Mouse (Mus musculus): Measurements from ENCODE around the gene Brd3os. TPM values are rescaled to one million over a fixed set of nuclear protein-coding genes. Genes with fewer than 3 reads are reported as not detected.

Gene Brd3os
- polyA plus RNA-seq, 1 experiment from 2014 or later, result 14.4 TPM

DNA sequence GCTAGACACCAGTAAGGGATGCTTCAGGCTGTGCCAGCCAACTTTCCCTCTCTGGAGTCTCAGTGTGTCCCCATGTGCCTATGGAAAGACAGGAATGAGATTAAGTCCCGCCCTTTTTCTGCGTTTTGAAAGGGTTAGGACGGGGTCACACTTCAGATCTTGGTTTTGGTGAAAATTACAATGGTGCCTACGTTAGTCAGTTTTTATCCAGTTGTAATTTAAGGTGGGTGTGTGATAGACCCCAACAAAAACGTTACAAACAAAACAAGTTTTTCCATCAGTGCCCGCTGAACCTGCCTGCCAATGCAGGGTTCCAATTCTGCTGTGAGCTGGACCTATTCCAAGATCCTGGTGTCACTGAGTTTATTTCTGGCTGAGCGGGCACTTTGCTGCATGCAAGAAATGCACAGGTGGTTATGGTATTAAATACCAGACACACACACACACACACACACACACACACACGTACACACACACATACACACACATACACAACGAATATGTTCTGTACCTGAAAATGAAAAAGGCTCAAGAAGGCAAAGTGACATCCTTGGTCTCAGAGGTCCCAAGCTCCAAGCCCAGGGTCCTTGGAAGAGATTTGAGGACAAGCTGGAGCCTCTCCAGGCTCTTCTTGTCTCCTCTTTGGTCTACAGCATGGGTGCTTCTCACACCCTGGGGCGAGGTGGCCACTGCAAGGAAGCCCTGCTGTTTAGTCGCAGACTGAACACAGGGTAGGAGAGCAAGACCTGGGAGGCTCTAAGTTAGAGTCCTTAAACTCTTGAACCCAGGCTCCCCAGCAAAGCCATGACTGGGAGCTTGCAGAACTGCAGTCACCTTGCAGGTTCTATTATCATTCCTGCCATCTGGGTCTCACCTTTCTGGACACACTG, 34.4 kb downstream of the Brd3os start:
- ATAC-seq (replicated peaks; ENCODE audit: low FRiP score) (no peak), DNase-seq (ENCODE audit: low spot score) (no peak)
- Histone ChIP-seq H3K27me3 (ENCODE audit: control insufficient read depth, insufficient read depth, low read length) (no peaks in the 10 kb centered on the region), H3K4me1 (replicated peaks; ENCODE audit: control insufficient read depth, insufficient read depth, low read length) (peaks cover 15% of the 10 kb centered on the region), H3K9ac (ENCODE audit: low read length) (peak overlapping the region; percentile 99), H3K27ac (ENCODE audit: low read depth, low read length) (peak overlapping the region; percentile 84), H3K9me3 (ENCODE audit: control insufficient read depth, low read length) (no peaks in the 10 kb centered on the region), H3K4me3 (ENCODE audit: low read depth, low read length) (peak overlapping the region; percentile 99), H3K4me2 (ENCODE audit: low read depth, low read length, severe bottlenecking) (peak overlapping the region; percentile 79), H3K36me3 (ENCODE audit: control insufficient read depth, insufficient read depth, low read length) (no peaks in the 10 kb centered on the region)
- 34% methylated on average over 11 of the region's 11 CpGs for WGBS

DNA sequence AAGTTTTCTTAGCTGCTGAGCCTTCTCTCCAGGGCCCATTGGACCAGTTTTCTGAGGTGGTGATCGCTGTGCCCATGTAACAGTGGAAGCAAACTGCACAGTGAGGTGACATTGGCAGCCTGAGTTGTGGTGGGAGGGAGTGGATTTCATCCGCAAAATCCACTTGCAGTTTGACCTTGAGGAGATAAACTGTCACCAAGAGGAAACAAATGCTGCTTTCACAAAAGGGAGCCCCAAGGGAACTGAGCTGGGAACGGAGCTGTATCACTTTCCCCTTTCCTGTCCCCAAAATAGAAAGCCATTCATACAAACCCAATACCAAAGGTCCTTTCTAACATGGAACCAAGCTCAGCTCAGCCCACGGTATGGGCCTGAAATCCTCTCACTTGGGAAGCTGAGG, 37.7 kb downstream of the Brd3os start:
- Histone ChIP-seq H3K27ac (ENCODE audit: low read depth, low read length) (no peak overlapping the region), H3K4me2 (ENCODE audit: low read depth, low read length, severe bottlenecking) (no peak overlapping the region), H3K9ac (ENCODE audit: low read length) (no peak overlapping the region), H3K4me1 (replicated peaks; ENCODE audit: control insufficient read depth, insufficient read depth, low read length) (no peaks in the 10 kb centered on the region), H3K36me3 (ENCODE audit: control insufficient read depth, insufficient read depth, low read length) (no peaks in the 10 kb centered on the region), H3K4me3 (ENCODE audit: low read depth, low read length) (no peak overlapping the region), H3K9me3 (ENCODE audit: control insufficient read depth, low read length) (no peaks in the 10 kb centered on the region), H3K27me3 (ENCODE audit: control insufficient read depth, insufficient read depth, low read length) (no peaks in the 10 kb centered on the region)
- no peak for DNase-seq (ENCODE audit: low spot score)
- 72% methylated on average over 4 of the region's 4 CpGs for WGBS
- no peak for ATAC-seq (replicated peaks; ENCODE audit: low FRiP score)

DNA sequence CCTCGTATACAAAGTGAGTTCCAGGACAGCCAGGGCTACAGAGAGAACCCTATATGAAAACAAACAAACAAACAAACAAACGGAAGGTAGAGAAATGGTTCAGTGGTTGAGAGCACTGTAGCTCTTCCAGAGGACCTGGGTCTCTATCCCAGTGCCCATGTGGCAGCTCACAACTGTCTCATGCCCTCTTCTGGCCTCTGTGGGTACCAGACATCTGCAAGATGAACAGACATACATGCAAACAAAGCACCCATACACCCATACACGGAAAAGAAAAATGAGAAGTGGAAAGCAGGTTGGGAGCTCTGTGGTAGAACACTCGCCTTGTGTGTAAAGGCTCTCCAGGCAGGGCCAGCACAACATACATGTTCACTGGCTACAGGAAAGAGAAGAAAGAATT, 38.2 kb downstream of the Brd3os start:
- H3K4me1 ChIP-seq (replicated peaks; ENCODE audit: control insufficient read depth, insufficient read depth, low read length), result no peaks in the 10 kb centered on the region
- ATAC-seq (replicated peaks; ENCODE audit: low FRiP score), result no peak
- H3K4me2 ChIP-seq (ENCODE audit: low read depth, low read length, severe bottlenecking), result no peak overlapping the region
- H3K27me3 ChIP-seq (ENCODE audit: control insufficient read depth, insufficient read depth, low read length), result no peaks in the 10 kb centered on the region
- no peaks in the 10 kb centered on the region for H3K9me3 ChIP-seq (ENCODE audit: control insufficient read depth, low read length)
- no peak overlapping the region for H3K27ac ChIP-seq (ENCODE audit: low read depth, low read length)
- 74% methylated on average over 4 of the region's 4 CpGs for WGBS
- H3K4me3 ChIP-seq (ENCODE audit: low read depth, low read length), result no peak overlapping the region
- no peak overlapping the region for H3K9ac ChIP-seq (ENCODE audit: low read length)
- DNase-seq (ENCODE audit: low spot score), result no peak
- no peaks in the 10 kb centered on the region for H3K36me3 ChIP-seq (ENCODE audit: control insufficient read depth, insufficient read depth, low read length)

DNA sequence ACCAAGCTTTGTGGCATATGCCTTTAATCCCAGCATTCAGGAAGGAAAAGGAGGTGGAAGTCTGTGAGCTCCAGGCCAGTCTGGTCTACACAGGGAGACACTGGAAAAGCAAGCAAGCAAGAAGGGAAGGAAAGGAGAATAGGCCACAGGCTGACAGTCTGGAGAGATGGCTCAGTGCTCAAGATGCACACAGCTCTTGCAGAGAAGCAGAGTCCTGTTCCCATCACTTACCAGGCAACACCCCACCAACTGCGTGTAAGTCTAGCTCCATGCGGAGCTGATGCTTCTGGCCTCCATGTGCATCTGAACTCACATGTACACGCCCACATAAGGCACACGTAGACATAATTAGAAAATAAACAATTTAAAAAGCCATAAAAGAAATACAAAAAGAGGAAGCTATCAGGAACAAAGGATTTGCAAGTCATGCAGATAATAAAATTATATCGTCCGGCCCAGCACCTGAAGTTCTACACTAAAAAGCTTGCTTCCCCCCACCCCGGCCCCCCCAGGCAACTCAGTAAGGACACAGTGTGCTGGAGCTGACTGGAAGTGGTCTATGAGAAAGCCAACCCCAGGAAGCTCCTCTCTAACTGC, 40.2 kb downstream of the Brd3os start:
- WGBS, result 84% methylated on average over 7 of the region's 7 CpGs
- ATAC-seq (replicated peaks; ENCODE audit: low FRiP score) (no peak), DNase-seq (ENCODE audit: low spot score) (no peak)
- Histone ChIP-seq H3K4me3 (ENCODE audit: low read depth, low read length) (no peak overlapping the region), H3K4me1 (replicated peaks; ENCODE audit: control insufficient read depth, insufficient read depth, low read length) (no peaks in the 10 kb centered on the region), H3K9ac (ENCODE audit: low read length) (no peak overlapping the region), H3K27me3 (ENCODE audit: control insufficient read depth, insufficient read depth, low read length) (no peaks in the 10 kb centered on the region), H3K4me2 (ENCODE audit: low read depth, low read length, severe bottlenecking) (no peak overlapping the region), H3K9me3 (ENCODE audit: control insufficient read depth, low read length) (no peaks in the 10 kb centered on the region), H3K36me3 (ENCODE audit: control insufficient read depth, insufficient read depth, low read length) (no peaks in the 10 kb centered on the region), H3K27ac (ENCODE audit: low read depth, low read length) (no peak overlapping the region)

DNA sequence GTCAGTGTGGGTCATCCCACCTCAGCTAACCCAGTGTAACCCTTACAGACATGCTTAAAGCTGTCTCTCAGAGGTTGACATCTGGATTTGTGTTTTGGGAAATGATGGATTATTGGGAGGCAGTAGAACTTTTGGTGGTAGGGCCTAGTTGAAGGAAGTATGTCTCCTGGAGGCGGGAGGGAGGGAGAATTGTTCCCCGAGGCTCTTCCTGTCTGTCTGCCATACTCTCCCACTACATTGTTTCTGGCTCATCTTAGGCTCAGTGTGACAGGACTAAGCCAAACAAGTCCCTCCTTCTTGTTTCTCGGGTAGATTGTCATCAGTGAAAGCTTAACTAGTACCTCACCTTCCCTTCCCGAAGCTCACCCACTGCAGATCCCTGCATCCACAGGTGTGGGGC, 44.6 kb downstream of the Brd3os start:
- H3K4me1 ChIP-seq (replicated peaks; ENCODE audit: control insufficient read depth, insufficient read depth, low read length), result no peaks in the 10 kb centered on the region
- H3K27ac ChIP-seq (ENCODE audit: low read depth, low read length), result no peak overlapping the region
- DNase-seq (ENCODE audit: low spot score) (no peak), ATAC-seq (replicated peaks; ENCODE audit: low FRiP score) (no peak)
- no peaks in the 10 kb centered on the region for H3K27me3 ChIP-seq (ENCODE audit: control insufficient read depth, insufficient read depth, low read length)
- H3K4me3 ChIP-seq (ENCODE audit: low read depth, low read length), result no peak overlapping the region
- no peaks in the 10 kb centered on the region for H3K36me3 ChIP-seq (ENCODE audit: control insufficient read depth, insufficient read depth, low read length)
- no peaks in the 10 kb centered on the region for H3K9me3 ChIP-seq (ENCODE audit: control insufficient read depth, low read length)
- H3K9ac ChIP-seq (ENCODE audit: low read length), result no peak overlapping the region
- H3K4me2 ChIP-seq (ENCODE audit: low read depth, low read length, severe bottlenecking), result no peak overlapping the region
- WGBS, result 84% methylated on average over 4 of the region's 4 CpGs

DNA sequence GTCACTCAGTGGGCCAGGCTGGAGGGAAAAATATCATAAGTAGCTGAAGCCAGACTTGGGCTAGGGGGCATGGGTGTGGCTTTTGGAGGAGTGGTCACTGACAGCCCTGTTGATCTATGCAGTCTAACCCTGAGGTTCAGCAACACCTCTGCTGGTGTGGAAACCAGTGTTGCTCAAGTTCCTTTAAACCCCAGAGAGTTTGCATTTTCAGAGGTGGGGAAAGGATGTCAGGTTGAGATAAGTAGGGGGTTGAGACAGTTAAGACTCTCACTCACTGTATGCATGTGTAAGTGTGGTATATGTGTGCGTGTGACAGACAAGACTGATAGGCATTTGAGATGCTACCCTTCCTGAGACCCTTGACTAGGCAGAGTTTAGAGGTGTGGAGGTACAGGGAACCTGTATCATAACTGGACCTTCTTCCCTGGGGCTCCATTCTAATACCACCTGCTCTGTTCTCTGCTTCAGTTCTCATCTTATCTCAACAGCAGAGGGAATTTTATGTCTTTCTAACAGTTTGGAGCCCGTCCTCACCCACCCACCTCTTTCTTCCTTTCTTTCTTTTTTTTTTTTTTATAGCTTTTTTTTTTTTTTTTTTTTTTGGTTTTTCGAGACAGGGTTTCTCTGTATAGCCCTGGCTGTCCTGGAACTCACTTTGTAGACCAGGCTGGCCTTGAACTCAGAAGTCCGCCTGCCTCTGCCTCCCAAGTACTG, 45.4 kb downstream of the Brd3os start:
- Histone ChIP-seq H3K4me1 (replicated peaks; ENCODE audit: control insufficient read depth, insufficient read depth, low read length) (no peaks in the 10 kb centered on the region), H3K27me3 (ENCODE audit: control insufficient read depth, insufficient read depth, low read length) (no peaks in the 10 kb centered on the region), H3K4me3 (ENCODE audit: low read depth, low read length) (no peak overlapping the region), H3K4me2 (ENCODE audit: low read depth, low read length, severe bottlenecking) (no peak overlapping the region), H3K36me3 (ENCODE audit: control insufficient read depth, insufficient read depth, low read length) (no peaks in the 10 kb centered on the region), H3K9me3 (ENCODE audit: control insufficient read depth, low read length) (no peaks in the 10 kb centered on the region), H3K27ac (ENCODE audit: low read depth, low read length) (no peak overlapping the region), H3K9ac (ENCODE audit: low read length) (no peak overlapping the region)
- ATAC-seq (replicated peaks; ENCODE audit: low FRiP score), result no peak
- WGBS, result 67% methylated on average over 3 of the region's 4 CpGs
- no peak for DNase-seq (ENCODE audit: low spot score)

DNA sequence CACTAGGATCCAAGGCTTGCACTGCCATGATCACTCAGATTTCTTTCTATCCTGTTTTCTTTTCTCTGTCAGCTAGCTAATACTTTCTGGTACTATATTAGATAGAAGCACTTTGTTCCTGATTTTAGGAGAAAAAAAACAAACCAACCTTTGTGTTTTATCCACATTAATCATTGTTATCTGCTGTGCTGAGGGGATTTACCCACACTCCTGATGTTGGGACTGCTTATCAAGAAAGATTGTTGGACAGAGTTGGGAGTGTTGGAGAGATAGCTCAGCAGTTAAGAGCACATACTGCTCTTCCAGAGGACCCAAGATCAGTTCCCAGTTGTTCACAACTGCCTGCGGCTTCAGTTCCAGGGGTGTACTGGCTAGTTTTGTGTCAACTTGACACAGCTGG, 46.2 kb downstream of the Brd3os start:
- DNase-seq (ENCODE audit: low spot score) (no peak), ATAC-seq (replicated peaks; ENCODE audit: low FRiP score) (no peak)
- Histone ChIP-seq H3K9me3 (ENCODE audit: control insufficient read depth, low read length) (no peaks in the 10 kb centered on the region), H3K9ac (ENCODE audit: low read length) (no peak overlapping the region), H3K36me3 (ENCODE audit: control insufficient read depth, insufficient read depth, low read length) (no peaks in the 10 kb centered on the region), H3K4me3 (ENCODE audit: low read depth, low read length) (no peak overlapping the region), H3K4me1 (replicated peaks; ENCODE audit: control insufficient read depth, insufficient read depth, low read length) (no peaks in the 10 kb centered on the region), H3K4me2 (ENCODE audit: low read depth, low read length, severe bottlenecking) (no peak overlapping the region), H3K27ac (ENCODE audit: low read depth, low read length) (no peak overlapping the region), H3K27me3 (ENCODE audit: control insufficient read depth, insufficient read depth, low read length) (no peaks in the 10 kb centered on the region)
- 94% methylated on average over 1 of the region's 1 CpGs for WGBS

DNA sequence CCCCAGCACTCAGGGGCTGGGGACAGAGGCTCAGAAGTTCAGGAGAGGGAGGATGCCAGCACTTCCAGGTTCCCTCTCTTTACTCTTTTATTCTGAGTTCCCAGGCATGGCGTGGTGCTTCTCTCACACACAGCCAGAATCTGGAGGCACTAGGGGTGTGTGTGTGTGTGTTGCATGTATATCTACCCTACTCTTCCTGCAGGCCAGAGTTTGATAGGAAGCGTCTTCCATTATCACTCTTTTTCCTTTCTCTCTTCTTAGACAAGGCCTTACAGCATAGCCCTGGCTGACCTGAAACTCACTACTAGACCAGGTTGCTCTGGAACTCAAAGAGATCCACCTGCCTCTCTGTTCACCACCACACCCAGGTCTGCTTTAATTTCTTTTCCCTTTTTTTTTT, 48.8 kb downstream of the Brd3os start:
- H3K4me3 ChIP-seq (ENCODE audit: low read depth, low read length), result no peak overlapping the region
- WGBS, result 86% methylated on average over 2 of the region's 2 CpGs

More for the DNA sequence above, 48.8 kb downstream of the Brd3os start:
- ATAC-seq (replicated peaks; ENCODE audit: low FRiP score), result no peak
- Histone ChIP-seq H3K4me1 (replicated peaks; ENCODE audit: control insufficient read depth, insufficient read depth, low read length) (no peaks in the 10 kb centered on the region), H3K27ac (ENCODE audit: low read depth, low read length) (no peak overlapping the region), H3K4me2 (ENCODE audit: low read depth, low read length, severe bottlenecking) (no peak overlapping the region), H3K9me3 (ENCODE audit: control insufficient read depth, low read length) (no peaks in the 10 kb centered on the region), H3K27me3 (ENCODE audit: control insufficient read depth, insufficient read depth, low read length) (no peaks in the 10 kb centered on the region), H3K9ac (ENCODE audit: low read length) (no peak overlapping the region), H3K36me3 (ENCODE audit: control insufficient read depth, insufficient read depth, low read length) (no peaks in the 10 kb centered on the region)
- no peak for DNase-seq (ENCODE audit: low spot score)

Data from forebrain, embryonic 11.5 days (tissue).